Mouse (Mus musculus): Measurements from ENCODE around the gene Zfp605. TPM values are rescaled to one million over a fixed set of nuclear protein-coding genes. Genes with fewer than 3 reads are reported as not detected.
A peak's percentile ranks its signal among the peaks of the same experiment; 100 is the strongest.
"Not testable (repeated sequence)": the region's sequence is repeated elsewhere in the genome, so short reads cannot be mapped to it uniquely, and the experiment has no call there.

Gene Zfp605
- polyA plus RNA-seq, 1 experiment from 2014 or later = 18.1 TPM

DNA sequence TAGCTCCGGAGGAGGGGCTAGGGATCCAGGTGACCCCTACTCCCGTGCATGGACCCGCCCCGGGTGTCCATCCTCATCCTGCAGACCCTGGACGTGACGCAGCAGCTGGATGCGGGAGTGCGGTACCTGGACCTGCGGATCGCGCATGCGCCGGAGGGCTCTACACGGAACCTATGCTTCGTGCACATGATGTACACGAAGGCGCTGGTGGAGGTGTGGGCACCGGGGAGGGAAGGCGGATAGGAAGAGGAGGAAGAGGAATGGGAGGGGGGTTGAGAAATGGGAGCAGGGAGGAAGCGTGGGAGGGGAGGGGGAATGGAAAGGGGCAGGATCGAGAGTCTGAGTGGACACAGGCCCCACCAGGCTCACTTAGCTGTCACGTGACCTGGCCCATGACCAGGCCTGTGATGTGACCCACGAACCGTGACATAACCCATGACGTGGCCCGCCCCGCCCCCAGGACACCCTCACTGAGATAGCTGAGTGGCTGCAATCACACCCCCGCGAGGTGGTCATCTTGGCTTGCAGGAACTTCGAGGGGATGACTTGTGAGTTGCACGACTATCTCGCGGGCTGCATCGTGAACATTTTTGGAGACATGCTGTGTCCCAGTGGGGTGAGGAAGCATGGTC, 8.1 kb upstream of the Zfp605 start:
- Histone ChIP-seq H3K4me3 (peak overlapping the region; percentile 44), H3K27me3 (replicated peaks) (no peaks in the 10 kb centered on the region), H3K36me3 (replicated peaks) (peaks cover 28% of the 10 kb centered on the region), H3K9me3 (no peaks in the 10 kb centered on the region), H3K4me1 (peaks cover 33% of the 10 kb centered on the region), H3K27ac (no peak overlapping the region), H3K4me2 (peak overlapping the region; percentile 87), H3K9ac (peak overlapping the region; percentile 43; the same call in 1 of the 2 replicates)
- peak; percentile 79 for ATAC-seq (replicated peaks)
- WGBS = 19% methylated on average over 34 of the region's 34 CpGs

DNA sequence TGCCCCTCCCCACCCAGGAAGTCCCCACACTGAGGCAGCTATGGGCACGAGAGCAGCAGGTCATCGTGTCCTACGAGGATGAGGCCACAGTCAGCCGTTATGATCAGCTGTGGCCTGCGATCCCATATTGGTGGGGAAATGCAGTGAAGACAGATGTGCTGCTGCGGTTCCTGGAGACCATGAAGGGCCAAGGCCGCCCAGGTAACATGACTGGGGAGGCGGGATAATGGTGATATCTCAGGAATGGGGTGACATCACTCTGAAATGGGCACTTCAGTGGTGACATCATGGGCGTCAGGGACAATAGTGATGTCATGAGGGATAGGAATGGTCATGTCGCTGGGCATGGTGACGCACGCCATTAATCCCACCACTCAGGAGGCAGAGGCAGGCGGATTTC, 7.5 kb upstream of the Zfp605 start:
- no peak for ATAC-seq (replicated peaks)
- no peak overlapping the region for H3K27ac ChIP-seq
- no peaks in the 10 kb centered on the region for H3K9me3 ChIP-seq
- peaks cover 36% of the 10 kb centered on the region for H3K4me1 ChIP-seq
- H3K27me3 ChIP-seq (replicated peaks) = no peaks in the 10 kb centered on the region
- no peak overlapping the region for H3K9ac ChIP-seq
- H3K36me3 ChIP-seq (replicated peaks) = peaks cover 28% of the 10 kb centered on the region
- no peak overlapping the region for H3K4me2 ChIP-seq
- H3K4me3 ChIP-seq = no peak overlapping the region
- 95% methylated on average over 13 of the region's 13 CpGs for WGBS

DNA sequence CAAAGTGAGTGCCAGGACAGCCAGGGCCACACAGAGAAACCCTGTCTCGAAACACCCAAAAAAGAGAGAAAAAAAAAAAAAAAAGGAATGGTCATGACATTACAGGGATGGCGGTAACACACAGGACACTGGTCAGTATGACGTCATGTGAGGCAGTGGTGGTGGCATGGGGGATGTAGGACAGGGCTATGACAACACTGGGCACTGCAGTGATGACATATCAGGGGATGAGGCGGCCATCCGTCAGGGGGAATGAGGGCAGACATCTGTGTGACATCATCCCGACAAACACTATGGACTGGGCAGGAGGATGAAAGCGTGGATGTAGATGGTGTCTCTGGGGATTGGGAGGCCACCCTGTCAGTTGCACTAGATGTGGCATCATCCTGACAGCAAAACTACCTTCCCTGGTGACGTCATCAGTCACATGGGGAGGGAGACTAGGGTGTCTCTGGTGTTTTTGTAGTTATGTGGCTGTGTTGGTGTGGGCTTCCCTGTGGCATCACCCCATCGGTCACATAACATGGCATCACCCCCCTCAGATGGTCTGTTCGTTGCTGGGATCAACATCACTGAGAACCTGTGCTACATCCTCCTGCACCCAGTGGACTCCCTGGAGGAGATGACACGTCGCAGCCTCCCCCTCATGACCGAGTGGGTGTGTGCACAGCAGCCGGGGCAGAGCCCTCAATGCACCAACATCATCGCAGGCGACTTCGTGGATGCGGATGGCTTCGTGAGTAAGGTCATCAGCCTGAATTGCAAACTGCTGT, 6.9 kb upstream of the Zfp605 start:
- H3K4me1 ChIP-seq = peaks cover 36% of the 10 kb centered on the region
- no peak overlapping the region for H3K4me3 ChIP-seq
- no peaks in the 10 kb centered on the region for H3K27me3 ChIP-seq (replicated peaks)
- no peak overlapping the region for H3K27ac ChIP-seq
- ATAC-seq (replicated peaks) = no peak
- 95% methylated on average over 19 of the region's 19 CpGs for WGBS
- peaks cover 28% of the 10 kb centered on the region for H3K36me3 ChIP-seq (replicated peaks)
- H3K9ac ChIP-seq = no peak overlapping the region
- no peak overlapping the region for H3K4me2 ChIP-seq
- no peaks in the 10 kb centered on the region for H3K9me3 ChIP-seq

DNA sequence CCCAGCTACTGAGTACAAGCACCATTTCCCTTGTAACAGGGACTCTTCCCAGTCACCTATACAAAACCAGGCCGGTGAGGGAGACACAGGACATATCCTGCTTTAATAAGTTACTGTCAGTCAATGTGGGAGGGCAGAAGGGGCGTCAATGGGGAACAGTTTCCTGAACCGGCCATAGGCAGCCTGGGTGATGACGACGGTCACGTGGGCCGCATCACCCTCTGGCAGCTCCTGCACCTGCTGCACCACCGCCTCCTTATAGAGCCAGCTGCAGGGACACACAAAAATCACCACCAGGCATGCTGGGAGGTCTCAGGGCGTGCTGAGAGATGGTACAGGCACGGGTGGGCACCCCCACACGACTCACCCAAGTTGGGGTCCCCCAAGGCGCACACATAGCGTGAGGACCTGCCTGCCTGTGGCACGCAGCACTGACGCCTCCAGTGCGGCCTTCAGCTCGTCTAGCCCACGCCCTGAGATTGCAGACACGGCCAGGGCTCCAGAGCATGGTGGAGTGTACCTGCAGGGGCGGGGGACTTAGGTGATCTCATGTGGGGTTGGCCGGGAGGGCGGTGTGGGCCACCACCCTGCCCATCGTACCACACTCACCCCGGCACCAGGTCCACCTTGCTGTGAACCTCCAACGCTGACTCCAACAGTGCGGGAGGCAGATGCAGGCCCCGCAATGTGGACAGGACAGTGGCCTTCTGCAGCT, 5.8 kb upstream of the Zfp605 start:
- Histone ChIP-seq H3K4me3 (no peak overlapping the region), H3K9me3 (no peaks in the 10 kb centered on the region), H3K9ac (no peak overlapping the region), H3K4me1 (peaks cover 36% of the 10 kb centered on the region), H3K36me3 (replicated peaks) (peaks cover 28% of the 10 kb centered on the region), H3K27me3 (replicated peaks) (no peaks in the 10 kb centered on the region), H3K27ac (no peak overlapping the region), H3K4me2 (no peak overlapping the region)
- WGBS = 95% methylated on average over 27 of the region's 27 CpGs
- no peak for ATAC-seq (replicated peaks)

DNA sequence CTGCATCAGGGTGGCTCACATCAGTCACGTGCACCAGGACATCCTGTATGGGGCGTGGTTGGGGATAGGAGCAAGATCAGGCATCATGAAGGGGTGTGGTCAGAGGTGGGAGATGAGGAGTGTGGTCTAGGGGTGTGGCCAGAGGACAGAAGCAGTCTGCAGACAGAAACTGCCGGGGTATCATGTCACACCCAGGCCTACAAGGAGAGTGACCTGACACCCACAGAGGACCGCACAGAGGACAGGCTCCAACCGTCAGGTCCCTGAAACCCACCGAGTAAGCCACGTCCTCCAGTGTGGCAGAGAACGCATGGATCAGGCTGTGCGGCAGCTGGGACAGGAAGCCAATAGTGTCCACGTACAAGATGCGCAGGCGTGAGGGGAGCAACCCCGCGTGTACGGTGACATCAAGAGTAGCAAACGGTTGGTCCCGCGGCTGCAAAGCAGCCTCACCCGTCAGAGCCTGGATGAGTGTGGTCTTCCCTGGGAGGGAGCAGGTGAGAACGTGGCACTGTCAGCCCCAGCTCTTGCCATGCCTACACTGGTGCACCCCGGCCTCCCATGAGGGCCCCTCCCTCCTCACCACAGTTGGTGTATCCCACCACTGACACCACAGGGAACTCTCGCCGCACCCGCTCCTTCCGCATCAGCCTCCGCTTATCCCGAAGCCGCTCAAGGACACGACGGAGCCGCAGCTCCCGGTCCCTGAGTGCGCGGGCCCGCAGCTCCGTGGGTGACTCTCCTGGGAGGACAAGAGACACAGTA, 5.1 kb upstream of the Zfp605 start:
- Histone ChIP-seq H3K4me1 (peaks cover 36% of the 10 kb centered on the region), H3K4me3 (no peak overlapping the region), H3K9ac (no peak overlapping the region), H3K27ac (no peak overlapping the region), H3K4me2 (no peak overlapping the region), H3K27me3 (replicated peaks) (no peaks in the 10 kb centered on the region), H3K9me3 (no peaks in the 10 kb centered on the region), H3K36me3 (replicated peaks) (peaks cover 28% of the 10 kb centered on the region)
- ATAC-seq (replicated peaks) = no peak
- WGBS = 96% methylated on average over 36 of the region's 36 CpGs

DNA sequence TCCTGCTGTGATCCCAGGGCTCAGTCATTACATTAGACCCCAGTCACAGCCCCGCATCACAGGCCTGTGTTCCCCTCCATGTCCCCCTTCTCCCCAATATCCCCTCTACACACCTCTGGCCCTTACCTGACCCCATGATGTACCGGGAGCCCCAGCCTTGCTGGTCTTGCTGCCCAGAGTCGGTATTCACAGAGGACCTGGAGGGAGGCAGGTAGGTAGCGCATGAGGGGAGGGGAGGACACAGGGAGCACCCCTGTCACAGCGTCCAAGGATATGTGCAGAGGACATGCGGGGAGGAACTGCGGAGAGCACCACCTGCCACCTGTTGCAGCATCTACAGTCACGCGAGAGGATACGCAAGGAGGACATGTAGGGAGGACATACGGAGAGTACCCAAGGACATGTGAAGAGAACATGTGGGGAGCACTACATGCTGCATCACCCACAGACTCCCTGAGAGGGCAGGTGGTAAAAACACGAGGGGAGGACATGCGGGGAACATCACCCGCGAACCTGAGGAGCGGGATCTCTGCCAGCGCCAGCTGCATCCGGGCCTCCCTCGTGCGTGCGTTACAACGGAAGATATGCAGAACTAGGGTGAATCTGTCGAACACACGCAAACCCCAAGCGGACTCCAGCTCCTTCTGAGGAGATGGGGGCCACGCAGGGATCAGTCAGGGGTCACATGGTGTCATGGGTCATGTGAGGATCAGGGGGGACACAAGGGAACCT, 3.6 kb upstream of the Zfp605 start:
- Histone ChIP-seq H3K9ac (peak overlapping the region; percentile 72), H3K9me3 (no peaks in the 10 kb centered on the region), H3K27me3 (replicated peaks) (no peaks in the 10 kb centered on the region), H3K36me3 (replicated peaks) (peaks cover 28% of the 10 kb centered on the region), H3K4me1 (peaks cover 32% of the 10 kb centered on the region), H3K4me3 (peak overlapping the region; percentile 74), H3K4me2 (peak overlapping the region; percentile 93), H3K27ac (no peak overlapping the region)
- 94% methylated on average over 26 of the region's 26 CpGs for WGBS
- ATAC-seq (replicated peaks) = no peak

DNA sequence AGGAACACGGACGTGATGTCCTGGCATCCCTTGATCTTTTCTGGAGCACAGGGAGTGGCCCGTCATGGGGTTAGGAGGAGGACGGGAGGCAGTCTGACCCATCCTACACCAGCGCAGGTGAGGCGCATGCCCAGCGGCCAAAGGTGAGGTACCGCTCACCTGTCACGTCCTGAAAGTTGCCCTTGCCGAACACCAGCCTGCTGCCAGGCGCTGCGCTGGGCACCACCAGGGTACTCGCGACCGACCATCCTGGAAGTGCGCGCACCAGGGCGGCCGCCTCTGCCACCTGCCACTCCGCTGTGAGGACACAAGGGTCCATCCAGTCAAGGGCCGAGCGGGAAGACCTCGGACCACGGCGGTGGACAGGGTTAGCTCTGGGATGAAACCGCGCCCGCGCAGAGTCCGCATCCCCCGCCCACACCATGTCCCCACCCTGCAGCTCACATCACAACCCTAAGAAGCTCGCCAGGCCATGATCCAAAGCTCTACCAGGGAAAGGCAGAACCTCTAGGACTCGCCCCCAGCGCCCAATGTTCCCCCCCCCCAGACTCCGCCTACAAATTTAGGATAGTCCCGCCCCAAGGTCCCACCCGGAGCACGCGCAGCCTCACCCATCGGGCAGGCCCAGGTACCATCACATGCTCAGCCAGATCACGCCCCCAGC, 2.9 kb upstream of the Zfp605 start:
- Histone ChIP-seq H3K9me3 (no peaks in the 10 kb centered on the region), H3K9ac (peak overlapping the region; percentile 72), H3K4me3 (peak overlapping the region; percentile 74), H3K4me2 (peak overlapping the region; percentile 93), H3K27me3 (replicated peaks) (no peaks in the 10 kb centered on the region), H3K4me1 (peaks cover 24% of the 10 kb centered on the region), H3K27ac (peak overlapping the region; percentile 97), H3K36me3 (replicated peaks) (peaks cover 34% of the 10 kb centered on the region)
- peak; percentile 19 for ATAC-seq (replicated peaks)
- 17% methylated on average over 41 of the region's 41 CpGs for WGBS

DNA sequence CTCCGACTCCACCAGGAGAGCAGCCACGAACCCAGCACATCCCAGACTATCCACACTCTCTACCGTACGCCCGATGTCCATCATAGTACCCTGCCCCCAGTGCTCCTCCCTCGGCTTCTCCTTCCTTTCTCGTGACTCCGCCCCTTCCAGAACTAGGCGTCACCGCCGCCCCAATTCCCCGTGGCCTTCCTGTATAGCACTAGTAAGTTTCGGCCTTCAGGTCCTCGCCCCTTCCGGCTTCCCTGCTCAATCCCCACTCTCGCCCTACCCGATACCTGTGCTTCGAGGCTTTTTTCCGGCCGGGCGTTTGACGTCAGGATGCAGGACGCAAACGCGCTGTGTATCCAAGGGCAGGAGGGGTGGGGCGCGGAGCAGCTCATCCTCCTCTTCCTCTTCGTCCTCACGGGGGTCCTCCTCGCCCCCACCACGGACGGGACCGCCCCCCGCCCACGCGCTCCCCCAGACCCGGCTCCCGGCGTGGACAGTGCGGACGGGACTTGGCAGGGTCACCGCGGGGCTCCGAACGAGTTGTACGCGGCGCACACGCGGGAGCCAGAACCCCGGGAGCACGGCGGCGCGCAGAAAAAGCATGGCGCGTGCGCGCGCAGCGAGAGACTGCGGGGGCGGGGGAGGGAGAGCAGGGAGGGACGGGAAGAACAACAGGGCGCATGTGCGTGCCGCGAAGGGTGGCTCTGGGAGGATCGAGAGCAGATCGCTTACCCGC, 2.1 kb upstream of the Zfp605 start, which contains the start of gene Gtpbp6:
TSS of gene Gtpbp6 (minus strand) at position 617 of the 724 bp plus-strand sequence.
- peak within 1 kb of the TSS; percentile 74 for H3K4me3 ChIP-seq
- ATAC-seq (replicated peaks) = peak; percentile 81
- H3K27me3 ChIP-seq (replicated peaks) = no peaks in the 10 kb centered on the region
- H3K9ac ChIP-seq = peak within 1 kb of the TSS; percentile 72
- WGBS = 0% methylated on average over 70 of the region's 71 CpGs
- H3K27ac ChIP-seq = peak within 1 kb of the TSS; percentile 97
- peaks cover 38% of the 10 kb centered on the region for H3K36me3 ChIP-seq (replicated peaks)
- H3K9me3 ChIP-seq = no peaks in the 10 kb centered on the region
- peak within 1 kb of the TSS; percentile 93 for H3K4me2 ChIP-seq
- peaks cover 21% of the 10 kb centered on the region for H3K4me1 ChIP-seq

DNA sequence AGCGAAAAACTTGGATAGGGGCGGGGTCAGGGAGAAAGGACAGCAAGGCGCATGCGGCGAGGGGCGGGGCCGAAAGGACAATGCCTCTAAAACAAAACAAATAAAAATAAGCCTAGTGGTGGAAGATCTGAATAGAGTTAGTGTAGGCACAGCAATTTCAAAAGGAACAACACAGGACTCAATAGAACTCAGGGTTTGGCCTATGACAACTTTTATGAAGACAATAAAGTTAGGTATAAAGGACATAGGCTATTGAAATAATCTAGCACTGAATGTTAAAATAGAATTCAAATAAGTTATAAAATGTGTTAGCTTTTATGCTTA, 1.6 kb upstream of the Zfp605 start:
- no peaks in the 10 kb centered on the region for H3K27me3 ChIP-seq (replicated peaks)
- H3K4me1 ChIP-seq = peaks cover 21% of the 10 kb centered on the region
- peak overlapping the region; percentile 74 for H3K4me3 ChIP-seq
- no peaks in the 10 kb centered on the region for H3K9me3 ChIP-seq
- H3K36me3 ChIP-seq (replicated peaks) = peaks cover 39% of the 10 kb centered on the region
- WGBS = under 1% methylated on average over 7 of the region's 7 CpGs
- H3K9ac ChIP-seq = peak overlapping the region; percentile 72; the same call in 1 of the 2 replicates
- ATAC-seq (replicated peaks) = no peak
- peak overlapping the region; percentile 97 for H3K27ac ChIP-seq
- H3K4me2 ChIP-seq = peak overlapping the region; percentile 93

DNA sequence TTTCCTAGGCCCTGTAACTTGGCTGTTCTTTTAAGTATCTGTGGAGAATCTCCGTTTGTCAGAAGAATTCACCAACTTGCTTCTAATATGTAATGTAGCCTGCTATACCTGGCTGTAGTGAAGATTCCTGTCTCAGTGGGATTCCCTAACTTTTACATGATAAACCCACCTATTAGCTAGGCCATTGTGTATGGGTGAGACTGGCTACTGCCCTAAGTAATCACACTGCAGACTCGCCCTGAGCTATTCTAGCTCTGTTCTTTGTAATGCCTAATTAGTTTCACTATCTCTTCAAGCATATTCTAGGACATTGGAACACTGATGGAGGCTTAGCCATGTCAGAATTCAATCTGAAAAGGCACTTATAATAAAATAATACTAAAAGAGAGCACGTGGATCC, 12.5 kb downstream of the Zfp605 start:
- not testable (repeated sequence) for H3K27me3 ChIP-seq (replicated peaks); H3K4me3 ChIP-seq; ATAC-seq (replicated peaks); H3K9me3 ChIP-seq; H3K4me1 ChIP-seq; H3K9ac ChIP-seq; H3K4me2 ChIP-seq; H3K27ac ChIP-seq
- H3K36me3 ChIP-seq (replicated peaks) = peaks cover 37% of the 10 kb centered on the region
- whole genome bisulfite sequencing = 84% methylated on average over 3 of the region's 3 CpGs

All from midbrain, embryonic 15.5 days (tissue).